Mouse (Mus musculus): ENCODE measurements around the gene Ngrn. TPM values are rescaled to one million over a fixed set of nuclear protein-coding genes. Genes with fewer than 3 reads are reported as not detected.

Gene Ngrn
- polyA plus RNA-seq, 1 experiment from 2014 or later = 40.1 TPM

DNA sequence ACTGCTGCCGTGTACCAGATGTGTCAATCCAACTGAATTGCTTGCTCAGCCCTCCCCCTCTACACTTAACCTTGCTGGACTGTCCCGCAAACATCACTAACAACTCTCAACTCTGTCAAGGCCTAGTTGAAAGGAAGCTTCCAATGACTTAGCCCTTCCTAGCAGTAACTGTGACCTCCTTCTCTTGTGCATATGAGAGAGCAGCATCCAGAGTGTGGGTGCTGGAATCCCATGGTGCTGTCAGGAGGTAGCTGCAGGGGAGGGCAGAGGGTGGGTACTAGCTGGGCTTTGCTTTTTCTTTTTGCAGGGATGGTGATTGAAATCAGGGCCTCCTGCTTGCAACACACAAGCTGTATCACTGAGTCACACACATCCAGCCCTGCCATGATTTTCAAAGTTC is 12.4 kb downstream of the Ngrn start:
- Histone ChIP-seq H3K27ac (ENCODE audit: low read depth) (no peak overlapping the region), H3K4me2 (no peak overlapping the region), H3K4me3 (ENCODE audit: low read depth, low read length) (no peak overlapping the region), H3K9ac (no peak overlapping the region), H3K9me3 (ENCODE audit: low read depth, low read length) (peaks cover 6% of the 10 kb centered on the region; the same call in 1 of the 2 replicates), H3K27me3 (ENCODE audit: insufficient read depth, low read length) (no peaks in the 10 kb centered on the region), H3K4me1 (ENCODE audit: insufficient read depth) (peaks cover 8% of the 10 kb centered on the region; the same call in 1 of the 2 replicates), H3K36me3 (ENCODE audit: insufficient read depth) (peaks cover 46% of the 10 kb centered on the region)
- no peak for ATAC-seq (ENCODE audit: insufficient read depth)
- no peak for DNase-seq
- 83% methylated on average over 2 of the region's 2 CpGs for WGBS
- no peak for TF ChIP-seq CTCF (IDR thresholded peaks at IDR 0.05; ENCODE audit: low read depth)

DNA sequence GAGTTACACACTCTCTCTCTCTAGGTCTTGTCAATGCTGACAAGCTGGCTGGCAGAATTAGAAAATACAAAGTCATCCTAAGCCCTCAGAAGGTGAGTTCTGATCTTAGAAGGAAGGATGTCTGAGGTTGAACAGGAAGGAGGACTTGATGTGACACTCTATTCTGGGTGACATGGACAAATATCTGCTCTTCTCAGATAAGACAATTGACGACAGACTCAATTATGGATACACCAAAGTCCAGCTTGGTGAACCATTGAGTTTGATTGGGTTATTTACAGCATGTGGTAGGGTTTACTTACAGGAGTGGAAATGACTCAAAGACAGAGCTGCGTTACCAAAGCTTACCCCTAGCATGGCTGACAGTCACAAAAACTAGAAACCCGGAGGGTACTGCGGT is 15.4 kb downstream of the Ngrn start:
- Histone ChIP-seq H3K4me1 (ENCODE audit: insufficient read depth) (no peaks in the 10 kb centered on the region), H3K4me2 (no peak overlapping the region), H3K27me3 (ENCODE audit: insufficient read depth, low read length) (no peaks in the 10 kb centered on the region), H3K9me3 (ENCODE audit: low read depth, low read length) (peaks cover 6% of the 10 kb centered on the region; the same call in 1 of the 2 replicates), H3K36me3 (ENCODE audit: insufficient read depth) (peaks cover 63% of the 10 kb centered on the region), H3K4me3 (ENCODE audit: low read depth, low read length) (no peak overlapping the region), H3K27ac (ENCODE audit: low read depth) (no peak overlapping the region), H3K9ac (no peak overlapping the region)
- ATAC-seq (ENCODE audit: insufficient read depth) = no peak
- TF ChIP-seq CTCF (IDR thresholded peaks at IDR 0.05; ENCODE audit: low read depth) = no peak
- no peak for DNase-seq
- WGBS = 91% methylated on average over 4 of the region's 4 CpGs

DNA sequence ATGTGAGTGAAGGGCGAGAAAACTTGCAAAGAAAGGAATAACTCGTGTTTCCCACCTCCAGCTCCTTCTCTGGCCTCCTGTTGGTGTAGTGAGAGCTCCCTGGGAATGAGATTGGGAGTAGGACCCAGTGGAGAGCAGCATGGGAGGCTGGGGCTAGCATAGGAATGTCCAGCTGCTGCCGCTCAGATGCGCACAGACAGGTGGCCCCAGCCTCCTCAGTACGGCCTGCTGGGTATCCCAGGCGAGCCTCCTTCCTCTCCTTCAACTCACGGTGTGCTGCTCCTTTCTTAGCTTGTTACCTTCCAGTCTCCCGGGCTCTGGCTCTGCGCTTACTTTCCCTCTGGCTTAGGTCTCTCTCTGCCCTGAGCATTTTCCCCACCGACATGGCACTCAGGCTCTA is 19.0 kb downstream of the Ngrn start:
- Histone ChIP-seq H3K36me3 (ENCODE audit: insufficient read depth) (peaks cover 72% of the 10 kb centered on the region), H3K4me3 (ENCODE audit: low read depth, low read length) (no peak overlapping the region), H3K9me3 (ENCODE audit: low read depth, low read length) (no peaks in the 10 kb centered on the region), H3K4me2 (no peak overlapping the region), H3K27me3 (ENCODE audit: insufficient read depth, low read length) (no peaks in the 10 kb centered on the region), H3K9ac (no peak overlapping the region), H3K27ac (ENCODE audit: low read depth) (no peak overlapping the region), H3K4me1 (ENCODE audit: insufficient read depth) (no peaks in the 10 kb centered on the region)
- DNase-seq (no peak), ATAC-seq (ENCODE audit: insufficient read depth) (no peak)
- WGBS = 75% methylated on average over 10 of the region's 10 CpGs
- no peak for TF ChIP-seq CTCF (IDR thresholded peaks at IDR 0.05; ENCODE audit: low read depth)

DNA sequence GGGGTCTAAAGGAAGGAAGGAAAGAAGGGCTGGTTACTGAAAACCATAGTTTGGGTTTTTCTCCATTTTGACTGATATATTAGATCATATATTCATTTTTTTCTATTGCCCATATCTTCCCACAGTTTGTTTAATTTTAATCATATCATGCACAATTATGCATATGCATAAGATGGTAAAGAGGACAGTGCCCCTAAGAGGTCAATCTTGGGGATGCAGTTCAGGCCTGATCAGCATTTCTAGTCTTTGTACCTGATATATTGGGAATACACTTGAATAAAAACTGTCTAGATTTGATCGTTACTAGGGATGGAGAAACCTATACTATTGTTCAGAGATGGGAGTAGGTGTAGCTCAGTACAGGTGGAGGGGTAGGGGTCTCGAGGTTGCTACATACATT is 20.0 kb downstream of the Ngrn start:
- Histone ChIP-seq H3K9ac (no peak overlapping the region), H3K4me2 (no peak overlapping the region), H3K27me3 (ENCODE audit: insufficient read depth, low read length) (no peaks in the 10 kb centered on the region), H3K4me3 (ENCODE audit: low read depth, low read length) (no peak overlapping the region), H3K4me1 (ENCODE audit: insufficient read depth) (no peaks in the 10 kb centered on the region), H3K36me3 (ENCODE audit: insufficient read depth) (peaks cover 74% of the 10 kb centered on the region), H3K9me3 (ENCODE audit: low read depth, low read length) (no peaks in the 10 kb centered on the region), H3K27ac (ENCODE audit: low read depth) (no peak overlapping the region)
- ATAC-seq (ENCODE audit: insufficient read depth) (no peak), DNase-seq (no peak)
- WGBS = 82% methylated on average over 2 of the region's 2 CpGs
- TF ChIP-seq CTCF (IDR thresholded peaks at IDR 0.05; ENCODE audit: low read depth) = 0 out of 2 replicates have a peak, but pooled peaks have one; percentile 8

DNA sequence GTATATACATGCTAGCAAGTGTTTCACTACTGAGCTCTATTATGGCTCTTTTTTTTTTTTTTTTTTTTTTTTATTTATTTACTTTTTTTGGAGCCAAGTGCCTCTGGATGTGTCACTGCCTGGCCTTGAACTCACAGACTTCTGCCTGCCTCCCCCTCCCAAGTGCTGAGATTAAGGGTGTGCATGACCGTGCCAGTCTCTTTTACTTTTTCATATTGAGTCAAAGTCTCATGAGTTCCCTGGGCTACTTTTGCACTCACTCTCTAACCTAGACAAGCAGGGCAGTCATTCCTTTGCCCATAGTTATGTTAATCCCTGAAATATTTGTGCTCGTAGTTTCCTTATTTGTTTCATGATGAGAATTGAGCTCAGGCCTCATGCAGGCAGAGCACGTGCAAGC is 20.6 kb downstream of the Ngrn start:
- 86% methylated on average over 3 of the region's 3 CpGs for WGBS
- DNase-seq (no peak), ATAC-seq (ENCODE audit: insufficient read depth) (no peak)
- Histone ChIP-seq H3K4me1 (ENCODE audit: insufficient read depth) (no peaks in the 10 kb centered on the region), H3K27me3 (ENCODE audit: insufficient read depth, low read length) (no peaks in the 10 kb centered on the region), H3K36me3 (ENCODE audit: insufficient read depth) (peaks cover 74% of the 10 kb centered on the region), H3K4me2 (no peak overlapping the region), H3K27ac (ENCODE audit: low read depth) (no peak overlapping the region), H3K4me3 (ENCODE audit: low read depth, low read length) (no peak overlapping the region), H3K9me3 (ENCODE audit: low read depth, low read length) (no peaks in the 10 kb centered on the region), H3K9ac (no peak overlapping the region)
- TF ChIP-seq CTCF (IDR thresholded peaks at IDR 0.05; ENCODE audit: low read depth) = no peak

DNA sequence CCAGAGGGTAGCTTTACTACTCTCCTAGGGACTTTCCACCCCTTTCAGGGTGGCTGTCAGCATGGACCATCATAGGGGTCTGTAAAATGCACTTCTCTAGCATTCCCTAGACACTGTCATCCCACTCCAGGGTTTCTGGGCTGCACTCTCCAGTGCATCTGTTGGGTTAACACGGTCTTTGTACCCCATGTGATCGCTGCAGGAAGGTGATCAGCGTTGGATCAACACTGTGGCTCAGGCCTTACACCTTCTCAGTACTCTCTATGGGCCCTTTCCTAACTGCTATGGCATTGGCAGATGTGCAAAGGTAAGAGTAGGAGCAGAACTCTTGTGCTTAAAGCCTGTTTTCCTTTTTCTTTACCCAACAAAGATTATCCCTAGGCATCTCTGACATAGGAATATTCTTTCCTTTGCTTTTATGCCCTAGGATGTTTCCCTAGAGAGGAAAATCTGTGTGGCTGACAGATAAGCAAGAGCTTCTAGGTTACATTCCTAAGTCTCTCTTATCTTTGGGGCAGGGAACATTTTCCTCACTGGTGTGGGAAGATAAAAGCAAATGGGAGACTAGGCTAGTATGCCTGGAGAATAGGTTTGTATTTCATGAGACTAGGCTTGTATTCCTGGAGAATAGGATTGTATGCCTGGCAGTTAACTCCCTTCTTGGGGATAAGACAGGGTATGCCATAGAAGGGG is 22.4 kb downstream of the Ngrn start:
- 77% methylated on average over 3 of the region's 3 CpGs for WGBS
- DNase-seq = no peak
- Histone ChIP-seq H3K9ac (no peak overlapping the region), H3K36me3 (ENCODE audit: insufficient read depth) (peaks cover 78% of the 10 kb centered on the region), H3K27ac (ENCODE audit: low read depth) (no peak overlapping the region), H3K4me1 (ENCODE audit: insufficient read depth) (no peaks in the 10 kb centered on the region), H3K4me2 (no peak overlapping the region), H3K4me3 (ENCODE audit: low read depth, low read length) (no peak overlapping the region), H3K27me3 (ENCODE audit: insufficient read depth, low read length) (no peaks in the 10 kb centered on the region), H3K9me3 (ENCODE audit: low read depth, low read length) (no peaks in the 10 kb centered on the region)
- no peak for ATAC-seq (ENCODE audit: insufficient read depth)
- no peak for TF ChIP-seq CTCF (IDR thresholded peaks at IDR 0.05; ENCODE audit: low read depth)

DNA sequence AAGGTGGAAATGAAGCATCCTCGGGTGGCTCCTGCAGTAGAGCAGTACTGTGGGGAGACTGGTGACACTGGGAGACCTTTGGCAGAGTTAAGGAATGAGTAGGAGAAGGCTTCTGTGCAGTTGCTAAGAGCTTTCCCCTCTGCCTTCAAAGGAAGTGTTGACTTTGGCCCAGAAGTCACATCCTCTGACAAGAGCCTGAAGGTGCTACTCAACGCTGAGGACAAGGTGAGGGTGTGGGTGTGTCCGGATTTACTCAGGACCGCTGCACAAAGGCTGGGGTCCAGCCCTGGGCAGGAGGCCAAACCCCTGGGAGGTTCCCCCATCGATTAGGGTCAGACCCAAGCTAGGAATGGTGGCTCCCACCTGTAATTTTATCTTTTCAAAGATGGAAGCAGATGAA is 23.4 kb downstream of the Ngrn start:
- WGBS = 72% methylated on average over 5 of the region's 5 CpGs
- ATAC-seq (ENCODE audit: insufficient read depth) (no peak), DNase-seq (no peak)
- Histone ChIP-seq H3K9me3 (ENCODE audit: low read depth, low read length) (no peaks in the 10 kb centered on the region), H3K27ac (ENCODE audit: low read depth) (no peak overlapping the region), H3K4me2 (no peak overlapping the region), H3K9ac (no peak overlapping the region), H3K36me3 (ENCODE audit: insufficient read depth) (peaks cover 68% of the 10 kb centered on the region), H3K4me3 (ENCODE audit: low read depth, low read length) (no peak overlapping the region), H3K27me3 (ENCODE audit: insufficient read depth, low read length) (no peaks in the 10 kb centered on the region), H3K4me1 (ENCODE audit: insufficient read depth) (no peaks in the 10 kb centered on the region)
- TF ChIP-seq CTCF (IDR thresholded peaks at IDR 0.05; ENCODE audit: low read depth) = no peak

All from lung, embryonic 14.5 days (tissue).